Mouse (Mus musculus) thymus, adult 2 months (tissue): Measurements from ENCODE around the gene Fen1.

Experiments
- CTCF ChIP-seq: fragments of 200-500 bp; IDR thresholded peaks from 2 replicates; pipeline ENCODE4 v1.5.1; 2012; ENCODE audit warnings: mild to moderate bottlenecking, control low read depth, low read length, moderate library complexity, borderline replicate concordance; ENCODE audit not compliant: control insufficient read depth, poor library complexity, insufficient read depth; ENCODE audit errors: extremely low read depth
- POLR2A ChIP-seq: fragments of 200-500 bp; IDR thresholded peaks from 2 replicates; pipeline ENCODE4 v1.6.1; 2012; ENCODE audit warnings: mild to moderate bottlenecking, low read length, control low read depth, moderate library complexity; ENCODE audit not compliant: control insufficient read depth, poor library complexity, insufficient read depth; ENCODE audit errors: extremely low read depth

DNA sequence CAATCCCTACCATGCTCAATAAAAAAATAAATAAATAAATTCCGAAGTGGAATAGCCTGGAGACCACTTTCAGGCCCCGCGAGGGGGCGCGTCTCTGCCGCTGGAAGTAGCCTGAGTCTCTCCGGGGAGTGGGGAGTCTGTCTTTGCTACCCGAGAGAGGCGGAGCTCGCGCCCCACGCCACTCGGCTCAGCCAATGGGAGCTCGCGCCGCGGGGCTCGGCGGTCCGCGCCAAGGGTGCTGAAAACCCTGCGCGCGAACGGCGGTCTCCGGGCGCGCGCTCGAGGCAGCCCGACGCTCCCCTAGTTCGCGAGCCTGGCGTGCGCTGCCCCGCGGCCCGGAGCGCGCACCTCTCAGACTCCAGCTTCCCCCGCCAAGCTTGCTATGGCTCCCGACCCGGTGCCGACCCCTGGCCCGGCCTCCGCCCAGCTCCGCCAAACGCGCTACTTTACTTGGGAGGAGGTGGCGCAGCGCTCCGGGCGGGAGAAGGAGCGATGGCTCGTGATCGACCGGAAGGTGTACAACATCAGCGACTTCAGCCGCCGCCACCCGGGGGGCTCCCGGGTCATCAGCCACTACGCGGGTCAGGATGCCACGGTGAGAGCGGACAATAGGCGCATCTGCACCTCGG lies 21.2 kb downstream of the Fen1 start, which contains the start of gene Fads1:
- TF ChIP-seq CTCF (0 out of 2 replicates have a peak, but pooled peaks have one; percentile 51), POLR2A (no peak)
